Mouse (Mus musculus) C2C12 (cell line): ENCODE results near the gene Ankrd2. TPM values are rescaled to one million over a fixed set of nuclear protein-coding genes. Genes with fewer than 3 reads are reported as not detected.
A peak's percentile ranks its signal among the peaks of the same experiment; 100 is the strongest.

Experiments used
- H3K27me3 ChIP-seq: one replicate; pipeline ENCODE4 v1.6.1; 2011; ENCODE audit not compliant: control insufficient read depth, insufficient read depth, insufficient read length
- H3K36me3 ChIP-seq: one replicate; pipeline ENCODE4 v1.6.1; 2011; ENCODE audit not compliant: control insufficient read depth, insufficient read depth
- H3K4me3 ChIP-seq: one replicate; pipeline ENCODE4 v1.5.1; 2011; ENCODE audit warnings: mild to moderate bottlenecking, control low read depth; ENCODE audit not compliant: poor library complexity, insufficient read depth, severe bottlenecking
- H3K79me2 ChIP-seq: one replicate; pipeline ENCODE4 v1.6.1; 2011; ENCODE audit not compliant: control insufficient read depth, insufficient read depth
- H3K79me3 ChIP-seq: one replicate; pipeline ENCODE4 v1.6.1; 2011; ENCODE audit warnings: low read depth, control low read depth
- H3ac ChIP-seq: one replicate; pipeline ENCODE3; 2011; ENCODE audit warnings: low read depth; ENCODE audit not compliant: control insufficient read depth, insufficient read length
- CEBPB ChIP-seq: IDR thresholded peaks from one replicate; pipeline ENCODE4 v1.6.1; 2011; ENCODE audit warnings: low read depth, mild to moderate bottlenecking, control low read depth, moderate library complexity
- CTCF ChIP-seq: IDR thresholded peaks from one replicate; pipeline ENCODE4 v1.5.1; 2011; ENCODE audit not compliant: control insufficient read depth, insufficient read depth, insufficient read length
- FOSL1 ChIP-seq: IDR thresholded peaks from one replicate; pipeline ENCODE4 v1.8.0; 2011; ENCODE audit warnings: mild to moderate bottlenecking, low read length; ENCODE audit not compliant: poor library complexity, insufficient read depth, severe bottlenecking
- MAX ChIP-seq: IDR thresholded peaks from one replicate; pipeline ENCODE4 v1.6.1; 2011; ENCODE audit warnings: mild to moderate bottlenecking, control low read depth
- MYOD1 ChIP-seq: IDR thresholded peaks from one replicate; pipeline ENCODE4 v1.6.1; 2011; ENCODE audit warnings: low read depth; ENCODE audit not compliant: control insufficient read depth, insufficient read length
- MYOG ChIP-seq: IDR thresholded peaks from one replicate; pipeline ENCODE4 v1.6.1; 2011; ENCODE audit not compliant: control insufficient read depth, insufficient read length; ENCODE audit errors: extremely low read depth
- USF1 ChIP-seq: IDR thresholded peaks from one replicate; pipeline ENCODE4 v1.6.1; 2011; ENCODE audit warnings: low read depth, mild to moderate bottlenecking, control low read depth, moderate library complexity
- polyA plus RNA-seq: library from polyadenylated mRNA; unstranded; fragments of >200 nt; fragmentation: generic; extraction: Trizol; gene quantifications from one replicate; pipeline ENCODE4 v1.2.1, GENCODE M21; 2012; ENCODE audit warnings: missing spikeins

The Ankrd2 gene
- polyA plus RNA-seq, 1 experiment: 0.15 TPM

DNA sequence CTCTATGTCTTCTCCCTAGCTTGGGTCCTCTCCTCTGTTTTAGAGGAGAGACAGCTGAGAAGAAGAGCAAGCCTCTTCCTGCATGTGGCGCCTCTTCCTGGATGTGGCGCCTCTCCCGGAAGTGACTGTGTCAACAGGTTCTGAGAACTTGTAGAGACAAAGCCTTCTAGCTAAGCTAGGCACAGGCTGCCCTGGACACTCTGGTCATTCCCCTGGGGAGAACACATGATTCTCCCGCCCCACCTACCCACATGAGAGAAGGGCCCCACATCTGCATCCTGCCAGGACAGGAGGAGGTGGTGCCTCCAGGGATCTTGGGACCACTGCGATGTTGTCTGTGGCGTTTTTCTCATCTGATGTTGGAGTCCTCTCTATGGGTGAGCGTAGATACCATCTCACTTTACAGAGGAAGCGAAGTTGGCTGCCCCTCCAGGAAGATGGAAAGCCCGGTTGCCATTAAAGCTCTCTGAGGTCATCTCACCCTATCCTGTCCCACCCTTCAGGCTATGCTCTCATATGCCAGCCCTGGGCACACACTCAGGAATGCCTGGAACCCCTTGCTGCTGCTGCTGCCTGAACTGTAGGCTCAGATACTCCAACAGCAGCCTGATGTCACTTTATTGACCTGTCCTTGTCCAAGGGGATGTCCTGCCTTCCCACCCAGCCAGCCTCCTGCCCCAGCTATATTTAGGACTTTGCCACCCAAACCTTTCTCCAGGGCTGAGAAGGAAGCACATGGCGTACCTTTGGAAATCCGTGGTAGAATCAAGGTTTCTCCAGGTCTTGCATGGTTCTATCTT is 32.8 kb downstream of the Ankrd2 start:
- Histone ChIP-seq H3K27me3 (no peaks in the 10 kb centered on the region), H3K4me3 (no peak overlapping the region), H3K36me3 (no peaks in the 10 kb centered on the region), H3ac (no peak overlapping the region), H3K79me2 (no peaks in the 10 kb centered on the region), H3K79me3 (no peaks in the 10 kb centered on the region)
- TF ChIP-seq MAX (no peak), CEBPB (no peak)

DNA sequence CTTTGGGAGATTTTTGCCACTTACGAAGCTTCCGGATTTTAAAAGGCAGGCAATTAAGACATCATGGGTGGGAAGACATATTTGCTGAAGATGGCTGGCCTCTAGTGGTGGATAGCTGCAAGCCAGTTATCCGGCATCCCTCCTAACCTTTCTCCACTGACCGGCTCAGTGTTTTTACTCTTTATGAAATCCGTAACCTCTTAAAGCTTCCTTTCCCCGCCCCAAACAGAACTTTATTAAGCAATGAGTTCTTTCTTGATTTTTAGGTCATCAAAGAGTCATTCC is 33.4 kb downstream of the Ankrd2 start:
- no peaks in the 10 kb centered on the region for H3K79me3 ChIP-seq
- no peaks in the 10 kb centered on the region for H3K36me3 ChIP-seq
- H3K79me2 ChIP-seq: no peaks in the 10 kb centered on the region
- no peak overlapping the region for H3K4me3 ChIP-seq
- no peak overlapping the region for H3ac ChIP-seq
- no peaks in the 10 kb centered on the region for H3K27me3 ChIP-seq
- TF ChIP-seq MYOD1: no peak
- TF ChIP-seq CTCF: peak; percentile 24

DNA sequence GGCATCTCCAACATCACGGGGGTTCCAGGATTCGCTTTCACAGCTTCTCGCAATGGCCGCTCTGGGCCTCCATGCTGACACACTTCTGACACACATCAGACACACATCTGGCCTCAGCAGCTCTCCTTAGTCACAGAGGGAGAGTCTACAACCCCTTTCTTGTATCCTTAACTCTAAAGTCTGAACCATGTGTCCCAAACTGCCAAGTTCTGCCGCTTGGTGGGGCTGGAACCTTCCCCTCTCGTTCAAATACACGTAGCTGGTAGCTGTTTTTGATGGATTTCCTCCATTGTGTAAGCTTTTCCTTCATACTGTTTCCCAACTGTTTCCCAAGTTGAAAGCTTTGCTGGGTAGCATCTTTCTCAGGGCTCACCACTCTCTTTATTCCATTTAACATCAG is 35.4 kb downstream of the Ankrd2 start:
- H3ac ChIP-seq: no peak overlapping the region
- no peaks in the 10 kb centered on the region for H3K79me2 ChIP-seq
- H3K36me3 ChIP-seq: no peaks in the 10 kb centered on the region
- no peaks in the 10 kb centered on the region for H3K27me3 ChIP-seq
- peak; percentile 39 for TF ChIP-seq CTCF
- TF ChIP-seq FOSL1: no peak
- no peak for TF ChIP-seq MYOD1
- no peak for TF ChIP-seq USF1
- no peak for TF ChIP-seq CEBPB
- H3K4me3 ChIP-seq: no peak overlapping the region
- H3K79me3 ChIP-seq: no peaks in the 10 kb centered on the region

DNA sequence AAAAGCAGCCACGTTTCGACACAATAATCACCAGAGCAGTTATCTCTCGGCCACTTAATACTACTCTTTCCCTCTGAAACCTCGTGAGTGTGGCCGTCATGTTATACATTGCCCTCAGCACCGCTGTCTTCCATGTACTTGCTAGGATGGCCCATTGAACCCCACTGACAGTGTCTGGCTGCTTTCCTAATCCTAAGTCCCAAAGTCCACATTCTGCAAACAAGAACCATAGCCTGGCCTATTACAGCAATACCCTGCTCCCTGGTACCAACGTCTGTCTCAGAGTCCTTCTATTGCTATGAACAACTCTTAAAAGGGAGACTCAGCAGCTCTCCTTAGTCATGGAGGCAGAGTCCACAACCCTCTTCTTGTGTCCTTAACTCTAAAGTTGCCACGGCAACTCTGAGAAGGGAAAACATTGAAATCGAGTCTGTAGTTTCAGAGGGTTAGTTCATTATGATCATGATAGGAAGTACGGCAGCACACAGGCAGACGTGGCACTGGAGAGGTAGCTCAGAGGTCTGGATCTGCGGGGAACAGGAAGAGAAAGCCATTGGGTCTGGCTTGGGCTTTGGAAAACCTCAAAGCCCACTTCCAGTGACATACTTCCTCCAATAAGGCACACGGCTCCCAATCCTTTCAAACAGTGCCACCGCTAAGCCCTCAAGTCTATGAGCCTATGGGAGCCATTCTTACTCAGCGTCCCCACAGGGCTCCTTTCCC is 36.2 kb downstream of the Ankrd2 start:
- H3K79me2 ChIP-seq: no peaks in the 10 kb centered on the region
- no peak overlapping the region for H3K4me3 ChIP-seq
- TF ChIP-seq MAX (no peak), CTCF (no peak)
- H3K79me3 ChIP-seq: no peaks in the 10 kb centered on the region
- H3K36me3 ChIP-seq: no peaks in the 10 kb centered on the region
- H3ac ChIP-seq: no peak overlapping the region
- H3K27me3 ChIP-seq: no peaks in the 10 kb centered on the region

- Histone ChIP-seq H3K79me2 (no peaks in the 10 kb centered on the region), H3K27me3 (no peaks in the 10 kb centered on the region), H3K36me3 (no peaks in the 10 kb centered on the region), H3K4me3 (no peak overlapping the region), H3ac (no peak overlapping the region), H3K79me3 (no peaks in the 10 kb centered on the region)
- TF ChIP-seq MAX: no peak
- no peak for TF ChIP-seq FOSL1
- TF ChIP-seq CEBPB: no peak
- TF ChIP-seq MYOD1: no peak
- TF ChIP-seq USF1: no peak
- TF ChIP-seq MYOG: no peak
- TF ChIP-seq CTCF: no peak
These were observed 37.0 kb downstream of the Ankrd2 start for GRCm38 (mm10) chr19:42072802-42073201.

DNA sequence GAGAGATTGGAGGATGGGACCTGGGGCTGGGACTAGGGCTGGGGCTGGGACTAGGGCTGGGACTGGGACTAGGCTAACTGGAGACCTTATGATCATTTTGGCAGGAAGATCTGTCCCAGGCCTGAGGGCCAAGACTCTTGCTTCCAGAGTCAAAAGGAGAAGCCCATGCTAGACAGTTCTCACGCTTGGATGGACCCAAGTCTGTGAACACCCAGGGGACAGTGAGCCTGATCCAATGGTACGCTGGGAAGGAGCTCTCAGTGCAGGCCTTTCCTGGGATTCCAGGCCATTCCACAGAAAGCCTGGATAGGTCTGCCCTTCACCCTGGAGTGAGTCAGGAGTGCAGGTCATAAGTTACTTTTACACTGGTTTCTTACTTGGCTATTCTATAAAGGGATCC is 39.3 kb downstream of the Ankrd2 start:
- TF ChIP-seq USF1 (no peak), MYOD1 (no peak)
- Histone ChIP-seq H3ac (no peak overlapping the region), H3K4me3 (no peak overlapping the region), H3K79me3 (no peaks in the 10 kb centered on the region), H3K36me3 (no peaks in the 10 kb centered on the region), H3K79me2 (peaks cover 10% of the 10 kb centered on the region), H3K27me3 (no peaks in the 10 kb centered on the region)
